Mouse (Mus musculus): Measurements from ENCODE around the gene Dlx2. TPM values are rescaled to one million over a fixed set of nuclear protein-coding genes. Genes with fewer than 3 reads are reported as not detected.

Dlx2 gene
- polyA plus RNA-seq, 2 experiments: 3.1 to 3.6 TPM

- Histone ChIP-seq H3K9ac (ENCODE audit: low read depth, low read length, severe bottlenecking) (no peak overlapping the region), H3K27me3 (ENCODE audit: control insufficient read depth, insufficient read depth, low read length) (peaks cover 97% of the 10 kb centered on the region), H3K4me1 (ENCODE audit: control insufficient read depth, insufficient read depth, low read length) (peaks cover 11% of the 10 kb centered on the region), H3K27ac (replicated peaks; ENCODE audit: low read depth, low read length) (no peak overlapping the region), H3K4me2 (replicated peaks; ENCODE audit: low read depth, low read length, severe bottlenecking) (no peak overlapping the region), H3K9me3 (ENCODE audit: control insufficient read depth, low read length) (no peaks in the 10 kb centered on the region), H3K4me3 (replicated peaks; ENCODE audit: low read length) (no peak overlapping the region), H3K36me3 (ENCODE audit: control insufficient read depth, insufficient read depth, low read length) (no peaks in the 10 kb centered on the region)
- 4% methylated on average over 24 of the region's 24 CpGs for WGBS
- ATAC-seq (ENCODE audit: low FRiP score, low read depth) (no peak), DNase-seq (ENCODE audit: low spot score) (no peak)
- no peak for TF ChIP-seq POLR2A (IDR thresholded peaks at IDR 0.05; ENCODE audit: borderline replicate concordance, extremely low read depth, insufficient read depth, insufficient read length)
Measured at GRCm38 (mm10) chr2:71527323-71528013, 19.1 kb downstream of the Dlx2 start.

DNA sequence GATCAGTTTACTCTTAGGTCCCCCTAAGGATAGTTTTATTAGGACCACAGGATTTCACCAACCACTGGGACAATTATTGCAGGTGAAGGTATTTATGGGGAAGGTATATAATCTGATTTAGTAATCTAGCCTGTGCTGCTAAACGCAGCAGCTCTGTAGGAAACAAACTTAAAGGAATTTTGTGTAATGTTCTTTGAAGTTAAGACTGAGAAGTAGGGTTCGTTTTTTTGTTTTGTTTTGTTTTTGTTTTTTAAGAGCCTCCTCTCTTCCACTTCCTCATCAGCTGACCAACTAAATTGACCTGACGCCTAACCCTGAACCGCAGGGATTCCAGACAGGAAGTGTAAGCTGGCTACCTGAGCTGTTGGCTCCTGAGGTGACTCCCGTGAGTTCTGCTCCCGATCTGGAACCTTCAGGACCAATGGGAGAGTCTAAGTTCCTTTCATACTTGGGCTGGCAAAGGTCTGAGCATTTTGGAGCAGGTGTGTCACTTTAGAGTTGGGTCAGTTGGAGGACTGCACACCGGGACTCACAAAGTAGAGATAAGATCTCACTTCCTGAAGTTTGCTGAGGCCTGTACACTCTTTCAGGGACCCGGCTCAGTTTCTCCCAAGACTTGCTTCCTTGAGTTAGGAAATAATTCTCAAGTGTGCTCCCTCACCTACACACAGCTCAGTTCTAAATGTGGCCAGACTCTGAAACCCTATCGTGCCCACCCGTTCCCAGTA lies 19.8 kb downstream of the Dlx2 start:
- H3K4me2 ChIP-seq (replicated peaks; ENCODE audit: low read depth, low read length, severe bottlenecking): no peak overlapping the region
- H3K27me3 ChIP-seq (ENCODE audit: control insufficient read depth, insufficient read depth, low read length): peaks cover 91% of the 10 kb centered on the region
- TF ChIP-seq POLR2A (IDR thresholded peaks at IDR 0.05; ENCODE audit: borderline replicate concordance, extremely low read depth, insufficient read depth, insufficient read length): no peak

DNA sequence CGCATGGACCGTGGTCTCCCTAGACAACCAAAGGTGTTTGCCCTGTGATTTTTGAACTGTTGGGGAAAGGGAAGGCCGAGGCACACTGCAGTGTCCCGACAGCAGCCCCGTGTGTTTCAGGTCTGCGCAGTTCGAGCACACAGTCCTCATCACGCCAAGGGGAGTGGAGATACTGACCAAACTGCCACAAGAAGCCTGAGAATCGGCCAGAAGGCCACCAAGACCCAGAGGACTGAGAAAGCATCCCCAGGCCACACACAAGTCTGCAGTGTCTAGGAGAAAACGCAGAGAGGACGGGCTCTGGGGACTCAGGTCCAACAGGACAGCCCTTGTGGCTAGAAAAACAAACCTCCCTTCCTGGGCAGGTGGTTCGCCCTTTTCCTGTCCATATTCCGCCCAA lies 21.8 kb downstream of the Dlx2 start:
- Histone ChIP-seq H3K36me3 (ENCODE audit: control insufficient read depth, insufficient read depth, low read length) (no peaks in the 10 kb centered on the region), H3K9ac (ENCODE audit: low read depth, low read length, severe bottlenecking) (no peak overlapping the region), H3K4me1 (ENCODE audit: control insufficient read depth, insufficient read depth, low read length) (peaks cover 7% of the 10 kb centered on the region), H3K4me2 (replicated peaks; ENCODE audit: low read depth, low read length, severe bottlenecking) (no peak overlapping the region), H3K27me3 (ENCODE audit: control insufficient read depth, insufficient read depth, low read length) (peaks cover 75% of the 10 kb centered on the region), H3K9me3 (ENCODE audit: control insufficient read depth, low read length) (no peaks in the 10 kb centered on the region), H3K4me3 (replicated peaks; ENCODE audit: low read length) (no peak overlapping the region), H3K27ac (replicated peaks; ENCODE audit: low read depth, low read length) (no peak overlapping the region)
- DNase-seq (ENCODE audit: low spot score) (no peak), ATAC-seq (ENCODE audit: low FRiP score, low read depth) (no peak)
- WGBS: 27% methylated on average over 13 of the region's 13 CpGs
- no peak for TF ChIP-seq POLR2A (IDR thresholded peaks at IDR 0.05; ENCODE audit: borderline replicate concordance, extremely low read depth, insufficient read depth, insufficient read length)

More for the DNA sequence above, 19.8 kb downstream of the Dlx2 start:
- DNase-seq (ENCODE audit: low spot score) (no peak), ATAC-seq (ENCODE audit: low FRiP score, low read depth) (no peak)
- no peaks in the 10 kb centered on the region for H3K36me3 ChIP-seq (ENCODE audit: control insufficient read depth, insufficient read depth, low read length)
- WGBS: 8% methylated on average over 10 of the region's 10 CpGs
- H3K4me3 ChIP-seq (replicated peaks; ENCODE audit: low read length): no peak overlapping the region
- H3K9ac ChIP-seq (ENCODE audit: low read depth, low read length, severe bottlenecking): no peak overlapping the region
- H3K4me1 ChIP-seq (ENCODE audit: control insufficient read depth, insufficient read depth, low read length): peaks cover 11% of the 10 kb centered on the region
- no peaks in the 10 kb centered on the region for H3K9me3 ChIP-seq (ENCODE audit: control insufficient read depth, low read length)
- H3K27ac ChIP-seq (replicated peaks; ENCODE audit: low read depth, low read length): no peak overlapping the region

DNA sequence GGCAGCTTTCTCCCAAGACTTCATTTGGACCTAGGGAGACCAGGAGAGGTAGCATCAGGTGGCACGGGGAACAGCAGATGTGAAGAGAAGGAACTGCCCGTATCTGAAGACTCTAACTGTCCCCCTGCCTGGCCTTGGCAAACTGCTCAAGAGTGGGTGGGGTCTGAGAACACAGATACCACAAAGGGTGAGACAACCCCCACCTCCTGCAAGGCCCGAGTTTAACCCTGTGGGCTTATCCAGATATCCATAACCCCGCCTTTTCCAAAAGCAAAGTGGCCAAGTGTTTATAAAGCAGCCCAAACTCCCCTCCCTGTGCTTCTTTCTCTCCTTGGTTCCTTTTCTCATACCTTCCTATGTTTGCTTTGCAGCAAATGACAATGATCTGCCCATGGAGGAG lies 23.1 kb downstream of the Dlx2 start:
- no peak overlapping the region for H3K27ac ChIP-seq (replicated peaks; ENCODE audit: low read depth, low read length)
- ATAC-seq (ENCODE audit: low FRiP score, low read depth) (no peak), DNase-seq (ENCODE audit: low spot score) (no peak)
- peaks cover 61% of the 10 kb centered on the region for H3K27me3 ChIP-seq (ENCODE audit: control insufficient read depth, insufficient read depth, low read length)
- H3K4me2 ChIP-seq (replicated peaks; ENCODE audit: low read depth, low read length, severe bottlenecking): no peak overlapping the region
- no peaks in the 10 kb centered on the region for H3K36me3 ChIP-seq (ENCODE audit: control insufficient read depth, insufficient read depth, low read length)
- H3K9ac ChIP-seq (ENCODE audit: low read depth, low read length, severe bottlenecking): no peak overlapping the region
- H3K4me3 ChIP-seq (replicated peaks; ENCODE audit: low read length): no peak overlapping the region
- TF ChIP-seq POLR2A (IDR thresholded peaks at IDR 0.05; ENCODE audit: borderline replicate concordance, extremely low read depth, insufficient read depth, insufficient read length): no peak
- no peaks in the 10 kb centered on the region for H3K9me3 ChIP-seq (ENCODE audit: control insufficient read depth, low read length)
- no peaks in the 10 kb centered on the region for H3K4me1 ChIP-seq (ENCODE audit: control insufficient read depth, insufficient read depth, low read length)
- WGBS: 47% methylated on average over 4 of the region's 4 CpGs

DNA sequence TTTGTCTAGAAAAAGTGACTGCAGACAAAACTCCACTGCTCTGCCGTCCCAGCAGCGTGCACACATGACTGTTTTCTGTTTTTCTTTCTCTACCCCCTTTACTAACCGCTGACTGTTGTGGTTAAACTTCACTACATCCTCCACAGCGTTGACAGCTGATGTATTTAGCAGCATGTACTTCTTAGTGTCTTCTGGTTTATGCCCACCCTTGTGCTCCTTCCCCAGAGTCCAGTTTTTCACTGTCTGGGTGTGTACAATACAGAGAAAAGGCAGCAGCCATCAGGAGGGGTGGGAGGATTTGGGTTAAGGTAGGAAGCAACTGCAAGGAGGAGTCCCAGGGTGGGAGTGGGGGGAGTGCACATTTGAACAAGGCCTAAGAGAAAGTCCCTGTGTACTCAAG lies 23.7 kb downstream of the Dlx2 start:
- ATAC-seq (ENCODE audit: low FRiP score, low read depth): no peak

More for the DNA sequence above, 23.7 kb downstream of the Dlx2 start:
- Histone ChIP-seq H3K9me3 (ENCODE audit: control insufficient read depth, low read length) (no peaks in the 10 kb centered on the region), H3K4me3 (replicated peaks; ENCODE audit: low read length) (no peak overlapping the region), H3K27ac (replicated peaks; ENCODE audit: low read depth, low read length) (no peak overlapping the region), H3K36me3 (ENCODE audit: control insufficient read depth, insufficient read depth, low read length) (no peaks in the 10 kb centered on the region), H3K4me1 (ENCODE audit: control insufficient read depth, insufficient read depth, low read length) (no peaks in the 10 kb centered on the region), H3K4me2 (replicated peaks; ENCODE audit: low read depth, low read length, severe bottlenecking) (no peak overlapping the region), H3K27me3 (ENCODE audit: control insufficient read depth, insufficient read depth, low read length) (peaks cover 56% of the 10 kb centered on the region), H3K9ac (ENCODE audit: low read depth, low read length, severe bottlenecking) (no peak overlapping the region)
- 72% methylated on average over 4 of the region's 4 CpGs for WGBS
- TF ChIP-seq POLR2A (IDR thresholded peaks at IDR 0.05; ENCODE audit: borderline replicate concordance, extremely low read depth, insufficient read depth, insufficient read length): no peak
- no peak for DNase-seq (ENCODE audit: low spot score)

Data from limb, embryonic 14.5 days (tissue).